Mouse (Mus musculus) adrenal gland, postnatal 4 days (tissue): ENCODE data around the gene Cfap300. TPM values are rescaled to one million over a fixed set of nuclear protein-coding genes. Genes with fewer than 3 reads are reported as not detected.

ENCODE experiments used
- DNase-seq, 2 experiments: peaks; one replicate each; pipeline ENCODE4 v3.0.0; 2021 to 2022; ENCODE audit warnings: low spot score in 2 of 2, mixed read lengths in 2 of 2
- total RNA-seq, 2 experiments: library from RNA; stranded (reverse); gene quantifications; 2 replicates each; pipeline ENCODE4 v1.2.3; 2021

Cfap300 gene
- total RNA-seq, 2 experiments from 2014 or later = 6.0 to 6.6 TPM

DNA sequence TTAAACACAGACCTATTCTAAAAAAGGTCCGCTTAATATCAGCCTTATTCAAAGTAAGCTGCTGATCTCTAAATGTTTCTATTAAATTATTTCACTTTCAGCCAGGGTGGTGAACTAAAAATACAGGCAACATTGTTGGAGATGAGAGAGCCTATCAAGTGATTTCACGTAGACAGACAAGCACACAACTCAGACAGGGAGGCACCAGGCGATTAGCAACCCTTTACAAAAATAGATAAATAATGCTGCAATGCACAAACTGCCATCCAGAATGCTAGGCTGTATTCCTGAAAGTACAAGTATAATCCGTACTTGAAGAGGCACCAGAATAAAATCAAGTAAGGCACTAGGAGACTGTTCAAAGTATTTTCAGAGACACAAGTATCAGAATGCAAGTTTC lies 58.3 kb downstream of the Cfap300 start:
- no peak for DNase-seq

DNA sequence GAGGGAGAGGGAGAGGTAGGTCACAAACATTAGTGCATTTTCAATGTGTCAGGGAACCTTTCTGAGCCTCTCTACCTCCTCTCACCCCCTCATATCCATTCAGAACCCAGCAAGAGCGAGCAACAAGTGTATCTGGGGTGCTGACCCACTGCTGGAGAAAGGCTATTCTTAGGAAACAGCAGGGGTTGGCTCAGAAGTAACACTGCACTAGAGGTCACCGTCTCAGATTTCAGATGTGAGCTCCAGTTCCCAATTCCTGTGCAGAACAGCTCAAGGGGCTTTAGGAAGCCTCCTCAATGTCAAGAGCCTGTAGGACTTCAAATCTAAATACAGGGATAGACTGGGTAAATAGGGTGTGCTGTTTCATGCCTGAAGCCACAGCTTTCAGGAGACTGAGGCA lies 59.0 kb downstream of the Cfap300 start:
- no peak for DNase-seq

DNA sequence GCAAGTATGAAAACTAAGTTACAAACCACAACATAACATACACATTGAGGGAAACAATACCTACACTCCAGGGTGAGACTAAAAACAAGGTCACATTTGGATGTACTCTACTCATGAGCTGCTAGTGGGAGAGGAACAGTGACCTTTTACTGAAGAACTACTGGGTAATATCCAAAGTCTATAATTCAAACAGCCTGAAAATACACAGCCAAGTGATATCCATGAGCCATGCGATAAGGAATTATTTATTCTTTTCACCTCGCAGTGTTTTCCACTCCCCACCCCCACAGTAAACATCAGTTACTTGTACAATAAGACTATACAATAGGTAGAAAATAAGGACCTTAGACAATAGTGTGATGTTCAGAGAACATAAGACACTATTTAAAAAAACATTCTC lies 62.5 kb downstream of the Cfap300 start:
- no peak for DNase-seq

DNA sequence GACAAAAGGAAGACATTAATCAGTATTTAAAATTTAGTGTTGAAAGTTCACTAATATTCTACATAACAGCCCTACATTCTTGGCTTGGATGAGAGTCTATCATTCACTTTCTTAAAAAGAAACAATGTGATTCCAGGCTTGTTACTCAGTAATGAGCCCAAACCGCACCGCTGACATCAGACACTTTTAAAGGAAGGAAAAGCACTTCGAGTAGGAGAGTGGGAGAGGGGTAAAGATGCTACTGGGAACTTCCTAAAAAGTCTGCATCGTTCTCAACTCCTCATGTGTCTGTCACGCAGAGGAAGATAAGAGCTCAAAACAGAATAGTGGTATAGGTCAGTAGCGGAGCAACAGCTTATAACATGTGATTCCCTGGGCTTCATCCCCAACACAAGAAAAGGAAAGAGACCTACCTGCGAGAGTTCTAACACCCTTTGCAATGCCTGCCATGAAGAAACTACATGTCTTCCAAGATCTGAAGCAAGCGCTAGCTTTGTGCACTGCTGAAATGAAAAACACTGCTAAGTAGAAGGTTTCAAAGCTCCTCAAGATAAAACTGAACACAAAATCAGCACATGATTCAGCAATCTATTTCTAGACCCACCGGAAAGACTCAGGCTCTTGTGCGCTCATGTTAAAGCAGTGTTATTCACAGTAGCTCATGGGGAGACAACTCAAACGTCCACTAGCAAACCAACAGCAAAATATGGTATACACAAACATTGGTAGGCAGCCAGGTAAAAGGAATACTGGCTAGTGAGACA lies 63.3 kb downstream of the Cfap300 start:
- DNase-seq = no peak

DNA sequence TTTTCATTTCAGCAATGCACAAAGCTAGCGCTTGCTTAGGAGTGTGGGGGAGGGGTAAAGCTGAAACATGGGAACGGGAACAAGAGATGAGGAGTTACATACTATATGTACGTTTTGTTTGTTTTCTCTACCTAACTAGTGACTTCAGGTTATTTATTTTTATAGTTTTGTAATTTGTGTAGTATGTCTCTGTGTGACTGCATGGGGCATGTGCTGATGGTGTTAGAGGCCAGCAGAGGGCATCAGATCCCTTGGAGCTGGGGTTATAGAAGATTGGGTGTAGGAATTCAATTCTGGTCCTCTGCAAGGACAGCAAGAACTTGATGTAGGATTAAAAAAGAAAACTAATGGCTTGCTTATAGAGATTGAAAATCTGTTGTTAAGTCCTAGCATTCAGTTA lies 64.1 kb downstream of the Cfap300 start:
- no peak for DNase-seq

DNA sequence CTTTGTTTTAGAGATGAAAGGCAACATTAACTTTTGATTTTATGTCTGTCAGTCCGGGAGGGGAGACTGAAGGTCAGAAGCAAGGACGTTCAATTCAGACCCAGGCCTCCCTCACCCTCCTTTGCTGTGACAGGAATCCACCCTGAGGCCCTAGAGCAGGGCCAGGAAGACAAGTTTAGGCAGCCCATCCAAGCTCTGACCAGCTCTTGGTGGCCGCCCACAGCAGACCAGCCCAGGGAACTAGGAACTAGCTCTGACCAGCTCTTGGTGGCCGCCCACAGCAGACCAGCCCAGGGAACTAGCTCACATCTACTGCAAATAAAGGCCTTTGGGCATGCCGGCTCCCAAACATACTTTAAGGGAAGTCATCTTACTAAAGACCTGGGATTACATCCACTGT lies 65.0 kb downstream of the Cfap300 start:
- no peak for DNase-seq

DNA sequence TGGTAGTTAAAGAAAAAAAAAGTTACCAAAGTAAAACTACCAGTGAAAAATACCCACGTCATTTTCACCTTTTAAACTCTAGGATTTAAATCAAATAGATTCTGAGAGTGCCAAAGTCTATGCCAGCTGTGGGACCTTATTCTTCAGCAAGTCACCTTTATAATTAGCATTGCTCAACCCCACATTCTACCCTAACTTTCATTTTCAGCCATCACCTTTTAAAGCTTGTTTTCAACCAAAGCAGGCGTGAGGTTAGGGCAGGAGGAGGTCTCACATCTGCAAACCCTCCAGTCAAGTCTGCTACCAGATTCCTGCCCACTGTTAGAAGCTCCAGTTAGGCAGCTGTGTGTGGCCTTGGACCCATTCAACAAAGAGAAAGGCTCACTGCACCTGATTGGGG lies 70.6 kb downstream of the Cfap300 start:
- no peak for DNase-seq

Other genes with a start within 250 kb of the Cfap300 start
- gene Birc2, start 205.8 kb downstream of the Cfap300 start, total RNA-seq = 10 to 100 TPM; 68.3 to 72.0 TPM
- gene Birc3, start 169.6 kb downstream of the Cfap300 start, total RNA-seq = 10 to 100 TPM; 31.1 to 33.3 TPM
- gene Yap1, start 38.2 kb downstream of the Cfap300 start, total RNA-seq = 10 to 100 TPM; 96.3 to 98.0 TPM
- 10 to 100 TPM; 12.0 to 12.7 TPM for gene Cep126, start 91.5 kb upstream of the Cfap300 start, total RNA-seq